Mouse (Mus musculus): ENCODE measurements at regions not wholly inside any gene's neighbourhood (a gene's known extent, or its start where the extent isn't known, plus 50 kb on each side); places are given as distances from the start of the nearest gene placed in this dataset.
A peak's percentile ranks its signal among the peaks of the same experiment; 100 is the strongest.

GRCm38 (mm10) chr16:50679698-50680097, 88.7 kb upstream of the Ccdc54 start:
- no peaks in the 10 kb centered on the region for H3K36me3 ChIP-seq (ENCODE audit: control insufficient read depth, insufficient read depth, low read length)
- no peak for DNase-seq (ENCODE audit: low read depth in 1 of 2, low spot score in 2 of 2)
- H3K4me3 ChIP-seq (ENCODE audit: extremely low read depth, insufficient read depth, insufficient read length) = no peak overlapping the region
- no peaks in the 10 kb centered on the region for H3K27me3 ChIP-seq (ENCODE audit: control insufficient read depth, insufficient read depth, low read length)
- H3K27ac ChIP-seq (ENCODE audit: insufficient read depth, low read length) = no peak overlapping the region
- TF ChIP-seq POLR2A (IDR thresholded peaks at IDR 0.05; ENCODE audit: low read depth, low read length) (no peak), CTCF (IDR thresholded peaks at IDR 0.05; ENCODE audit: extremely low read depth, insufficient read depth, insufficient read length, insufficient replicate concordance) (no peak)
- H3K4me1 ChIP-seq (ENCODE audit: control insufficient read depth, insufficient read depth, insufficient read length) = no peaks in the 10 kb centered on the region
- WGBS = 91% methylated on average over 6 of the region's 6 CpGs

GRCm38 (mm10) chr16:50673339-50673738, 82.4 kb upstream of the Ccdc54 start:
- Histone ChIP-seq H3K27me3 (ENCODE audit: control insufficient read depth, insufficient read depth, low read length) (no peaks in the 10 kb centered on the region), H3K4me3 (ENCODE audit: extremely low read depth, insufficient read depth, insufficient read length) (no peak overlapping the region), H3K36me3 (ENCODE audit: control insufficient read depth, insufficient read depth, low read length) (no peaks in the 10 kb centered on the region), H3K4me1 (ENCODE audit: control insufficient read depth, insufficient read depth, insufficient read length) (no peaks in the 10 kb centered on the region), H3K27ac (ENCODE audit: insufficient read depth, low read length) (no peak overlapping the region)
- TF ChIP-seq POLR2A (IDR thresholded peaks at IDR 0.05; ENCODE audit: low read depth, low read length) (no peak), CTCF (IDR thresholded peaks at IDR 0.05; ENCODE audit: extremely low read depth, insufficient read depth, insufficient read length, insufficient replicate concordance) (no peak)
- DNase-seq (ENCODE audit: low read depth in 1 of 2, low spot score in 2 of 2) = no peak
- WGBS = 92% methylated on average over 5 of the region's 5 CpGs

GRCm38 (mm10) chr16:50672713-50673112, 81.8 kb upstream of the Ccdc54 start:
- Histone ChIP-seq H3K27me3 (ENCODE audit: control insufficient read depth, insufficient read depth, low read length) (no peaks in the 10 kb centered on the region), H3K4me3 (ENCODE audit: extremely low read depth, insufficient read depth, insufficient read length) (no peak overlapping the region), H3K36me3 (ENCODE audit: control insufficient read depth, insufficient read depth, low read length) (no peaks in the 10 kb centered on the region), H3K4me1 (ENCODE audit: control insufficient read depth, insufficient read depth, insufficient read length) (no peaks in the 10 kb centered on the region), H3K27ac (ENCODE audit: insufficient read depth, low read length) (no peak overlapping the region)
- 72% methylated on average over 5 of the region's 5 CpGs for WGBS
- TF ChIP-seq CTCF (IDR thresholded peaks at IDR 0.05; ENCODE audit: extremely low read depth, insufficient read depth, insufficient read length, insufficient replicate concordance) = no peak
- TF ChIP-seq POLR2A (IDR thresholded peaks at IDR 0.05; ENCODE audit: low read depth, low read length) = no peak
- no peak for DNase-seq (ENCODE audit: low read depth in 1 of 2, low spot score in 2 of 2)

- TF ChIP-seq POLR2A (IDR thresholded peaks at IDR 0.05; ENCODE audit: low read depth, low read length) (no peak), CTCF (IDR thresholded peaks at IDR 0.05; ENCODE audit: extremely low read depth, insufficient read depth, insufficient read length, insufficient replicate concordance) (no peak)
- Histone ChIP-seq H3K27me3 (ENCODE audit: control insufficient read depth, insufficient read depth, low read length) (no peaks in the 10 kb centered on the region), H3K4me3 (ENCODE audit: extremely low read depth, insufficient read depth, insufficient read length) (no peak overlapping the region), H3K27ac (ENCODE audit: insufficient read depth, low read length) (no peak overlapping the region), H3K4me1 (ENCODE audit: control insufficient read depth, insufficient read depth, insufficient read length) (no peaks in the 10 kb centered on the region), H3K36me3 (ENCODE audit: control insufficient read depth, insufficient read depth, low read length) (no peaks in the 10 kb centered on the region)
- DNase-seq (ENCODE audit: low read depth in 1 of 2, low spot score in 2 of 2) = no peak
- WGBS = 95% methylated on average over 5 of the region's 5 CpGs
These were observed 80.2 kb upstream of the Ccdc54 start for GRCm38 (mm10) chr16:50671170-50671569.

GRCm38 (mm10) chr16:50664240-50664639, 73.3 kb upstream of the Ccdc54 start:
- H3K4me1 ChIP-seq (ENCODE audit: control insufficient read depth, insufficient read depth, insufficient read length) = no peaks in the 10 kb centered on the region
- H3K4me3 ChIP-seq (ENCODE audit: extremely low read depth, insufficient read depth, insufficient read length) = no peak overlapping the region
- peak in 1 of 2 experiments; percentile 14 for DNase-seq (ENCODE audit: low read depth in 1 of 2, low spot score in 2 of 2)
- TF ChIP-seq CTCF (IDR thresholded peaks at IDR 0.05; ENCODE audit: extremely low read depth, insufficient read depth, insufficient read length, insufficient replicate concordance) (no peak), POLR2A (IDR thresholded peaks at IDR 0.05; ENCODE audit: low read depth, low read length) (no peak)
- WGBS = 16% methylated on average over 2 of the region's 2 CpGs
- no peak overlapping the region for H3K27ac ChIP-seq (ENCODE audit: insufficient read depth, low read length)
- H3K36me3 ChIP-seq (ENCODE audit: control insufficient read depth, insufficient read depth, low read length) = no peaks in the 10 kb centered on the region
- no peaks in the 10 kb centered on the region for H3K27me3 ChIP-seq (ENCODE audit: control insufficient read depth, insufficient read depth, low read length)
